Mouse (Mus musculus) liver, embryonic 14.5 days (tissue): ENCODE data around the gene Syk.

Experiments
- CTCF ChIP-seq: IDR thresholded peaks from 2 replicates; pipeline ENCODE4 v1.5.1; 2016; ENCODE audit warnings: antibody characterized with exemption, low read depth, control low read depth
- EP300 ChIP-seq: IDR thresholded peaks from 2 replicates; pipeline ENCODE4 v1.6.1; 2016; ENCODE audit warnings: antibody characterized with exemption, low read depth

DNA sequence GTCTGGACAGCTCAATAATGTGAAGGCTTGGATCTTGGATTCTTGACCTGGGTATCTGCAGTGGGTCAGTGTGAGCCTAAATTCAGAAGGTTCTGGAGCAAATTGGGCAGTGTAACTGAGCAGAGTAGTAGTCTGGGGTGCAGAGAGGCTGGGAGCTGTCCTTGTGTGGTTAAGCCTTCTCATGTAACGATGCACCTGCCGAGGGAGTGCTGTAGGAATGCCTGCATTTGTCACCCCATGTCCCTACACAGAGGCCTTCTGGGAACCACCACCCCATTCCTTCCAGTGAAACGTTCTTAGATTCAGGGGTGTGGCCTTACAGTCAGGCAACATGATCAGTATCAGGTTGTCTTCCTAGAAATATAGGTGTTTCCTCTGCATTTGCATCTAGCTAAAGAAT, 30.3 kb downstream of the Syk start:
- no peak for TF ChIP-seq CTCF
- no peak for TF ChIP-seq EP300
